Mouse (Mus musculus) hindbrain, embryonic 15.5 days (tissue): ENCODE results near the gene Cpa4. TPM values are rescaled to one million over a fixed set of nuclear protein-coding genes. Genes with fewer than 3 reads are reported as not detected.
A peak's percentile ranks its signal among the peaks of the same experiment; 100 is the strongest.

Experiments
- ATAC-seq: fragments of 200-750 bp; cut with Nextera tagmentation; 2 replicates; pipeline ENCODE4 v1.8.0; 2017; ENCODE audit warnings: low read depth, moderate number of reproducible peaks, moderate TSS enrichment; ENCODE audit not compliant: low FRiP score
- H3K27ac ChIP-seq: fragments of 300-500 bp; sonication (generic); replicated peaks from 2 replicates; pipeline ENCODE4 v1.5.1; 2015; ENCODE audit warnings: mild to moderate bottlenecking, inconsistent platforms
- H3K27me3 ChIP-seq: fragments of 300-500 bp; sonication (generic); 2 replicates; pipeline ENCODE4 v1.6.1; 2015; ENCODE audit warnings: control low read depth, inconsistent platforms
- H3K36me3 ChIP-seq: fragments of 300-500 bp; sonication (generic); 2 replicates; pipeline ENCODE4 v1.6.1; 2015; ENCODE audit warnings: control low read depth, inconsistent platforms
- H3K4me1 ChIP-seq: fragments of 300-500 bp; sonication (generic); replicated peaks from 2 replicates; pipeline ENCODE4 v1.6.1; 2015; ENCODE audit warnings: control low read depth, inconsistent platforms
- H3K4me2 ChIP-seq: fragments of 300-500 bp; sonication (generic); 2 replicates; pipeline ENCODE4 v1.6.1; 2015; ENCODE audit warnings: moderate library complexity, mild to moderate bottlenecking, inconsistent platforms
- H3K4me3 ChIP-seq: fragments of 300-500 bp; sonication (generic); 2 replicates; pipeline ENCODE4 v1.5.1; 2015; ENCODE audit warnings: mild to moderate bottlenecking, inconsistent platforms
- H3K9ac ChIP-seq: fragments of 300-500 bp; sonication (generic); 2 replicates; pipeline ENCODE4 v1.6.1; 2015; ENCODE audit warnings: inconsistent platforms
- H3K9me3 ChIP-seq: fragments of 300-500 bp; sonication (generic); 2 replicates; pipeline ENCODE4 v1.6.1; 2016; ENCODE audit warnings: control low read depth, inconsistent platforms
- WGBS: fragments of 180-500 bp; shearing (Covaris S2); methylation state at CpG from one replicate; pipeline ENCODE4 v1.1.7; 2015; 5-methylcytosine and 5-hydroxymethylcytosine counted together
- polyA plus RNA-seq: library from polyadenylated mRNA; unstranded; fragments of >200 nt; fragmentation: Nextera tagmentation; extraction: Ambion mirVana; gene quantifications from 2 replicates; pipeline ENCODE4 v1.2.1, GENCODE M21; 2015

Cpa4 gene
- 0.52 and 0.96 TPM in 2 replicates for polyA plus RNA-seq

DNA sequence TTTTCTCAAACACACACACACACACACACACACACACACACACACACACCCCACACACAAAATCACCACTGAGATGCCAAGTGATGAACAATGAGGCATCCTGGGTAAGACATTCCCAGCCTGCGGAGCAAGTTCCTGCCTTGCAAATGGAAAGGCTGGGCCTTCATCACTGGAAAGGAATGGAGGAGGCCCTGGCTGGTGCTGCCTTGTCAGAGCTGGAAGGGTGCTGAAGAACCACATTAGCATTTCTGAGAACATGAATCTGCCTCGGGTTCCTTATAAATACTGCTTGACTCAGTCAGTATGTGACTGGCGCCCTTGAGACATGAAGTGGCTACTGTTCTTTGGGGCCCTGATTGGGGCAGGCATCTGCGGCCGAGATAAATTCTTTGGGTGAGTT lies at the start of gene Cpa4:
Gene Cpa4, plus strand, starts transcription at position 301 of the 400 bp plus-strand sequence.
- Histone ChIP-seq H3K27me3 (no peaks in the 10 kb centered on the region), H3K4me2 (no peak within 1 kb of the TSS)

DNA sequence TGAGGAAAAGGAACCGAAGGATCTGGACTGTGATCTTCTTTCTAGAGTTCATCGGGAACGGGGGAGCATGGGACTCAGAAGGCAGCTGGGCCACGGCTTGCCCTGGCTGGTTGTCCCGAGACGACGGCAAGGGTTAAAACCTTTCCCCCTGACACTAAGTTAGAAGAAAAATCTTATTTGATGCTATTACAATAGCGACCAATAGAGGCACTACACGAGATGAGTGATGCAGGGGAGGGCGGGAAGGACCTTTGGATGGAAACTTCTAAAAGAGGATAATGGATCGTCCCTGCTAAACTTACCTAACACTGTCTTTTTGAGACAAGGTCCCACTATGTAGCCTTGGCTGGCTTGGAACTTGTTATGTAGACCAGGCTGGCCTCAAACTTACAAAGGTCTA lies 47.8 kb upstream of the Cpa4 start:
- H3K4me2 ChIP-seq: no peak overlapping the region
- H3K4me3 ChIP-seq: no peak overlapping the region
- WGBS: 67% methylated on average over 11 of the region's 11 CpGs
- H3K27me3 ChIP-seq: no peaks in the 10 kb centered on the region
- H3K9me3 ChIP-seq: no peaks in the 10 kb centered on the region
- no peak overlapping the region for H3K27ac ChIP-seq
- H3K4me1 ChIP-seq: no peaks in the 10 kb centered on the region
- H3K9ac ChIP-seq: no peak overlapping the region
- ATAC-seq: no peak
- no peaks in the 10 kb centered on the region for H3K36me3 ChIP-seq

More for the DNA sequence above, at the start of gene Cpa4:
- no peaks in the 10 kb centered on the region for H3K9me3 ChIP-seq
- H3K27ac ChIP-seq: 0 out of 2 replicates have a peak within 1 kb of the TSS, but pooled peaks have one; percentile 39
- WGBS: 78% methylated on average over 5 of the region's 5 CpGs
- H3K4me1 ChIP-seq: peaks cover 14% of the 10 kb centered on the region
- no peaks in the 10 kb centered on the region for H3K36me3 ChIP-seq
- H3K4me3 ChIP-seq: no peak within 1 kb of the TSS
- H3K9ac ChIP-seq: no peak within 1 kb of the TSS
- no peak for ATAC-seq

DNA sequence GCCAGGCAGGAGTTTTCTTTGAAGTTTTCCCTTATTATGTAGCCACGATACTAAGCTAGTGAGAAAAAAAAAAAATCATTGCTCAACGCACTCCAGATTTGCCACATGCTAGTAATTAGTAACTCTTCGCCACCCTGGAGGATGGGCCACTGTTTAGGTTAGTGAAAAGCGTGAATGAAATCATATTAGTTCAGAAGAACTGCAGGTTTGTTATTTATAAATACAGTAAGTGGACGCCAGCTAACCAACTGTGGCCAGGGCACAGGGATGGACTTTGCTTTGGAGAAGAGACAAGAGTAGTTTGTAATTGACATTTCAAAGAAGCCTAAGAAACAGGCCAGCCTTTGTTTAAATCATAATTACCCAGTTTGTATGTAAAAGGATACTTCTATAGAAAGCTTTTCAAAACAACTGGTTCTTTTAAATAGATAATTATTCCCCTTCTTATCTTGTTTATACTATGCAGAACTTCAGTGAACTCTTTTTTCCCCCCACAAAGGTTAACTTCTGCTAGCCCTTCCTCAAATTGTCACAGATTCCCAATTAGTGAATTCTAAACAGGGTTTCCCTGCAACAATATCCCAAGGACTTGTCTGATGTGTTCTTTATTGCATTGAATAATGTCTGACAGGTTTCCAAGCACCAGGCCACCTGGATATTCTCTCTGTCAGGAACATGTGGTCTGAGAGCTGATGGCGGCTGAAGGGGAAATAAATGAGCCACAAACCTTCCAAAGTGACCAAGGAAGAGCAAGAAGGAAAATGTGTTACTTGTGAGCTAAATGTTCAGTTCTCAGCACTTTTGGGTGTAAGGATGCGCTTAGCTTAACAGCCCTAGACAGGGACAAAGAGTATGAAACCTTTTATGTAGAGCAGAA lies 42.5 kb upstream of the Cpa4 start:
- WGBS: 56% methylated on average over 7 of the region's 7 CpGs
- H3K27ac ChIP-seq: 0 out of 2 replicates have a peak overlapping the region, but pooled peaks have one; percentile 4
- H3K4me2 ChIP-seq: no peak overlapping the region
- no peak overlapping the region for H3K9ac ChIP-seq
- no peaks in the 10 kb centered on the region for H3K9me3 ChIP-seq
- no peak overlapping the region for H3K4me3 ChIP-seq
- ATAC-seq: no peak
- H3K36me3 ChIP-seq: no peaks in the 10 kb centered on the region
- peaks cover 19% of the 10 kb centered on the region for H3K4me1 ChIP-seq
- no peaks in the 10 kb centered on the region for H3K27me3 ChIP-seq

- no peaks in the 10 kb centered on the region for H3K27me3 ChIP-seq
- H3K9me3 ChIP-seq: no peaks in the 10 kb centered on the region
- peak overlapping the region; percentile 64 for H3K27ac ChIP-seq
- H3K4me3 ChIP-seq: no peak overlapping the region
- no peaks in the 10 kb centered on the region for H3K36me3 ChIP-seq
- peak overlapping the region; percentile 5; the same call in 1 of the 2 replicates for H3K9ac ChIP-seq
- peak overlapping the region; percentile 48 for H3K4me2 ChIP-seq
- 12% methylated on average over 19 of the region's 19 CpGs for WGBS
- ATAC-seq: peak; percentile 51; the same call in 1 of the 2 replicates
- H3K4me1 ChIP-seq: peaks cover 19% of the 10 kb centered on the region
Measured at GRCm38 (mm10) chr6:30526586-30527515, 41.3 kb upstream of the Cpa4 start.

DNA sequence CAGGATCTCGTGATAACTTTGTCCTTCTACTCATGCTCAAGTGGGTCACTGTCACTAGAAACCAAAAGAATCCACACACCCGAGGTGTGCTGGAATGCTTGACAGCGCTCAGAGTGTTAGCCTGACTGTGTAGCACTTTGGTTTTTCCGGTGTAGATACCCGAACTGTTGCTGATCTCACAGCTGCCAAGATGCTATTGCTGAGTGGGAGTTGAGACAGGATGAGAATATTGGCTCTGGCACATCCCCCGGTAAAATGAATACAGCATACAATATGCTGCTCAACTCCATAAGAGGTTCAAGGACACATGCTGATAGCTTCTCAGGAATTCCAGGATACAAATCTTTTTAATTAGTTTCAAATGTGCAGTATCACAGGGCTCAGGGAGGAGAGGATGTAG lies 39.4 kb upstream of the Cpa4 start:
- Histone ChIP-seq H3K4me1 (peaks cover 19% of the 10 kb centered on the region), H3K27me3 (no peaks in the 10 kb centered on the region), H3K4me3 (no peak overlapping the region), H3K36me3 (no peaks in the 10 kb centered on the region), H3K9me3 (no peaks in the 10 kb centered on the region), H3K4me2 (no peak overlapping the region), H3K9ac (no peak overlapping the region), H3K27ac (no peak overlapping the region)
- no peak for ATAC-seq
- WGBS: 72% methylated on average over 6 of the region's 6 CpGs

DNA sequence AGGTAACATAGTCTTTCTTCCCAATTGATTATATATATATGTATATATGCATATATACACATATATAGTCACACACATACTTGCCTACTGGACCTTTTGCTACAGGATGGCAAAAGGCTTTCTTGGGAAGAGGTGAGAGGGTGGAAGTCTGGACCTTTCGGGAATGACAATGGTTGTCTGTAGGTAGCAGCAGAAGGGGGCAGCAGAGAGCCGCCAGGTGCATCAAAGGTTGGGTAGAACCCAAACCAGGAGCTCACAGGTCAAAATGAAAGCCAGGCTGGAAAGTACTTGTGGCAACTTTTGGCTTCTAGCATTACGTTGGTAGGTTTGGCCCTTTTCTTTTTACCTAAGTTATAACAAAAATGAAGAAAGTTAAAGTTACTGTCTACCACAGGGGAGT lies 32.8 kb upstream of the Cpa4 start:
- no peak overlapping the region for H3K9ac ChIP-seq
- no peaks in the 10 kb centered on the region for H3K9me3 ChIP-seq
- H3K27ac ChIP-seq: no peak overlapping the region
- no peak overlapping the region for H3K4me3 ChIP-seq
- no peaks in the 10 kb centered on the region for H3K4me1 ChIP-seq
- H3K27me3 ChIP-seq: no peaks in the 10 kb centered on the region
- no peaks in the 10 kb centered on the region for H3K36me3 ChIP-seq
- 43% methylated on average over 3 of the region's 3 CpGs for WGBS
- no peak for ATAC-seq
- no peak overlapping the region for H3K4me2 ChIP-seq

GRCm38 (mm10) chr6:30538240-30538639 lies 29.9 kb upstream of the Cpa4 start:
- H3K4me3 ChIP-seq: no peak overlapping the region
- no peaks in the 10 kb centered on the region for H3K4me1 ChIP-seq
- no peaks in the 10 kb centered on the region for H3K9me3 ChIP-seq
- no peak overlapping the region for H3K9ac ChIP-seq
- ATAC-seq: no peak
- 72% methylated on average over 10 of the region's 10 CpGs for WGBS
- H3K27me3 ChIP-seq: no peaks in the 10 kb centered on the region
- no peak overlapping the region for H3K4me2 ChIP-seq
- no peak overlapping the region for H3K27ac ChIP-seq
- H3K36me3 ChIP-seq: no peaks in the 10 kb centered on the region

- no peaks in the 10 kb centered on the region for H3K27me3 ChIP-seq
- no peak for ATAC-seq
- no peaks in the 10 kb centered on the region for H3K36me3 ChIP-seq
- H3K9ac ChIP-seq: no peak overlapping the region
- WGBS: 86% methylated on average over 5 of the region's 5 CpGs
- H3K4me3 ChIP-seq: no peak overlapping the region
- H3K4me1 ChIP-seq: no peaks in the 10 kb centered on the region
- no peak overlapping the region for H3K4me2 ChIP-seq
- H3K27ac ChIP-seq: no peak overlapping the region
- H3K9me3 ChIP-seq: no peaks in the 10 kb centered on the region
Measured at GRCm38 (mm10) chr6:30538800-30539199, 29.4 kb upstream of the Cpa4 start.

DNA sequence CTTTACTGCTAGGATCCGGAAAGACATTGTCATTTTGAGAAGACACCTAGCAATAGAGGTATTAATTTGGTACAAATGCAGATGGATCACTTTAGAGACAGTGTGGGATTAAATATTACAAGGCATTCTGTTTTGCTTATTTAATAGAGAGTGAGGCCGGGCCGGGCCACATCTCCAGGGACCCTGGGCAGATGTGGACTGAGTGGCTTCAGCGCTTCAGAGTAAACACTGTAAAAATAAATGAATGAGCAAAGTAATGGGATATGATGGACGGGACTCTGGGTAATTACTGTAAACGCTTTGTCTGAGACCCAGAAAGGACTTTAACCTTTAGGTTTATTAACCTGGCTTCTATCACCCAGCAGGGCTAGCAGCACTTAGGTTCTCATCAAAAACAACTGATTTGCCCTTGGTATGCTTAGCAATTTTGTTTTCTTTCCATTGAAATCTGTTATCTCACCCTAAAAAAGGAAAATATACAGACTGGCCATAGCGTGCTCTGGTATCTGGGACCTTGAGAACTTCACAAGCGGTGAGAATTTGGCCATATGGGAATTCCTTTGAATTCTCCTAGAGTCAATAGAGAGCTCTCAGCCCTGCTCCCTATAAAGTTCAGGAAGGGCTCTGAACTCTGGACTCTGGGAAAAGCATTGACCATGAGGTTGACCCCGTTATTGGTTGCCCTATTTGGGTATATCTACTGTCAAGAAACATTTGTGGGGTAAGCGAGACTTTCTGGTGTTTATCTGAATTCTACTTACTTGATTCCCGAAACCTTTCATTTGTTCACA lies 27.0 kb upstream of the Cpa4 start, which contains the start of gene Cpa2:
Gene Cpa2, plus strand, starts transcription at position 574 of the 791 bp plus-strand sequence.
- Histone ChIP-seq H3K27ac (no peak within 1 kb of the TSS), H3K4me1 (peaks cover 7% of the 10 kb centered on the region; the same call in 1 of the 2 replicates), H3K4me3 (no peak within 1 kb of the TSS), H3K4me2 (no peak within 1 kb of the TSS), H3K27me3 (no peaks in the 10 kb centered on the region), H3K9me3 (no peaks in the 10 kb centered on the region), H3K36me3 (no peaks in the 10 kb centered on the region), H3K9ac (no peak within 1 kb of the TSS)
- ATAC-seq: no peak
- 80% methylated on average over 11 of the region's 11 CpGs for WGBS

DNA sequence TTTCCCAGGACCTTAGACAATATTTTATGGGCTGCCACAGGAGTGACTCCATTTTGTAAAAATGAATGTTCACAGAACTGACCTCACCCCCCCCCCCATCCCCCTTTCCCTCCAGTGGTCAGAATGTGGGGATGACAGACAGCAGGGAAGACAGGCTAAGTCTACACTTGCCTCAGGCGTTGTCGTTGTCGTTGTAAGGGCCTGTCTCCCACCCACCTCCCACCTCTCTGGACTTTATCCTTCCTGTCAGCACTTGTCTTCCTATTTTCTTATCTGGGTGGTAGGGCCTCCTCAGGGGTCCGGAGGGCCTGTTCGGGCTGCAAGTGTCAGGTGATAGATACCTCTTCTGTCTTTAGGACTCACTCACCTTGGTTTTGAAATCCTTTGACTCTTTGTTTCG lies 25.9 kb upstream of the Cpa4 start:
- Histone ChIP-seq H3K4me3 (no peak overlapping the region), H3K9ac (no peak overlapping the region), H3K4me2 (no peak overlapping the region), H3K27ac (no peak overlapping the region), H3K27me3 (no peaks in the 10 kb centered on the region), H3K36me3 (no peaks in the 10 kb centered on the region), H3K4me1 (peaks cover 16% of the 10 kb centered on the region), H3K9me3 (no peaks in the 10 kb centered on the region)
- ATAC-seq: no peak
- WGBS: 83% methylated on average over 6 of the region's 6 CpGs

DNA sequence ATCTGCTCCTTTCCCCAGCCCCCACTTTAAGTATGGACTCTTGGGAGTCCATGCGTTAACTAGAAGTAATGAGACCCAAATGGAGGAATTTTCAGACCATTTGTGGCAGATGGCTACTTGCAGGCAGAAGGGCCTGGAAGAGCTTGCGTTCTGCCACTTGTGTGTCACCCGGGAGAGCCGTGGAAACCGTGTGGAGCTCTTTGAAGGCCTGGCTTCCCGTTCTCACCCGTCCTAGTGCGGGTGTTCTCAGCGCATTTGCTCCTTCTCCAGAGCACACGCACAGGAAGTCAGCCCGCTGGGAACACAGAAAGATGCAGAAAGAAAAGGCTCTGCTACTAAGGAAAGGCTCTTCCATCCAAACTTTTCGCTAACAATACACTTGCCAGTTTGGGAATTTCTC lies 25.1 kb upstream of the Cpa4 start:
- no peaks in the 10 kb centered on the region for H3K9me3 ChIP-seq
- WGBS: 61% methylated on average over 12 of the region's 12 CpGs
- H3K36me3 ChIP-seq: no peaks in the 10 kb centered on the region
- no peak overlapping the region for H3K4me3 ChIP-seq
- no peak overlapping the region for H3K4me2 ChIP-seq
- peaks cover 23% of the 10 kb centered on the region for H3K4me1 ChIP-seq
- ATAC-seq: no peak
- H3K27me3 ChIP-seq: no peaks in the 10 kb centered on the region
- no peak overlapping the region for H3K9ac ChIP-seq
- no peak overlapping the region for H3K27ac ChIP-seq
